Mouse (Mus musculus) spleen, adult 2 months (tissue): ENCODE results near the gene Fam129a.

ENCODE experiments used
- CTCF ChIP-seq: fragments of 200-500 bp; IDR thresholded peaks from 2 replicates; pipeline ENCODE4 v1.5.1; 2011; ENCODE audit warnings: mild to moderate bottlenecking, inconsistent platforms; ENCODE audit not compliant: insufficient read depth, insufficient read length, insufficient replicate concordance; ENCODE audit errors: extremely low read depth
- POLR2A ChIP-seq: fragments of 200-500 bp; IDR thresholded peaks from 2 replicates; pipeline ENCODE4 v1.6.1; 2011; ENCODE audit warnings: low read depth, low read length, inconsistent platforms

- no peak for TF ChIP-seq POLR2A
- no peak for TF ChIP-seq CTCF
Observed at GRCm38 (mm10) chr1:151690061-151690460, 119.1 kb downstream of the Fam129a start.
